Mouse (Mus musculus): ENCODE measurements around the gene Spg21. TPM values are rescaled to one million over a fixed set of nuclear protein-coding genes. Genes with fewer than 3 reads are reported as not detected.

Gene Spg21
- 54.4 and 58.0 TPM in 2 replicates for polyA plus RNA-seq (2012; rRNA removed)

DNA sequence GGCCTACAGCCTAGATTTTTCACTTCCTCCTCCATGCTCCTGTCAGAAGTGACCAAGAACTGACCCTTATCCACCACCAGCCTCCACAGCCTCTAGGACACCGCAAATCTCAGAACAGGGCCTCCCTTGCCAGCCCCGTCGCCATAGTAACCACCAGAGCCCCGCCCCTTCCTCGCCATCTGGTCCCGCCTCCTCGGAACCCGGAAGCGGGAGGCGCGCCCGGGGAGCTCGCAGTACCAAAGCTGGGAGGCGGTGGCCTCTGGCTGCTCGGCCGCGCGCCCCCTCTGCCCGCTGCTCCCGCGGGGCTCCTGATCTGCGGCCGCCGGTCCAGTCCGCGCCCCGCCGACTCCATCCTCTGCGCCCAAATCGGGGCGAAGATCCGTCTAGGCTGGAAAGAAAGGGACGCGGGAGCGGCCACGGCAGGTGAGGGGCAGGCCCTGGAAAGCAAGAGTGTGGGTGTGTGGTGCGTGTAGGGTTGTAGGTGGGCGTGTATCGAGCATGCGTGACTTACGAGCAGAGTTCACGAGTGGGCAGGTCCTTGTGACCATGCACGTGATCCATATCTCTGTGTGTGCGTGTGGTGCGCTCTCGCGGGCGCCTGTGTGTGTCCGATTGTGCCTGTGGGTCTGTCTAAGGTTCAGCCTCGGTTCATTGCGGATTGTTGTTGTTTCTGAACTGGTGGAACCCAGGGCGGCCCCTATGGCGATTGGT lies at the start of gene Spg21:
TSS of gene Spg21 (plus strand) at position 216 of the 711 bp plus-strand sequence.

DNA sequence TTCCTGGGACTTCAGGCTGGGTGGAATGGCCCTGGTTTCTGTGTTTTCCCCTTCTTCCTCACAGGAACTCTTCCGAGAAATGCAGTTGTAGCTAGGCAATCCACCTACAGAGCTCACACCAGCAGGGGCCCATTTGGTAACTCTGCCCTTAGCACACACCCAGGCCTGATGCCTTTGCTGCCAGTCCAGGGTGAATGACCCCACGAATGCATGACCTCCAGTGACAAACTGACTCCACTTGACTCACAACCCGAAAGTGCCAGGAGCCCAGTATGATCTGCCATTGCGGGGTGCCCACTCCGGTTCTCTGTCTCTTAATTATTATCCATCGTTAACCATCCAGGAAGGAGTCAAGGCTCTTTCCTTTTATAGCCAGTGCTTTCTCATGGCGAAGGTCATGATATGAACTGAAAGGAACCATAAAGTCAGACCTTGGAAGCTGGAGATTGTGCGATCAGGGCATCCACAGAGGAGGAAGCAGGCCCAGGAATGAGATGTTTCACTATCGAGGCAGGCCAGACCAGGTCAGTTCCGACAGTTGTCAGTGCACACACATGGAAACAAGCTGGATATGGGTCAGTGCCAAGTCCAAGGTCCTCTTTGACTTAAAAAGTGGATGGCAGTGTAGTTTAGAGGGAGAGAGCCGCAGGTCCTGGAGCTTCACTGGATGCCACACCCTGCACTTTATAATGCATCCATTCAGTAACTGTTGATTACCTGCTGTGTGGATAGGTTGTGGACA lies 37.8 kb upstream of the Spg21 start, which contains the start of gene Slc51b:
TSS of gene Slc51b (minus strand) at position 196 of the 742 bp plus-strand sequence.

DNA sequence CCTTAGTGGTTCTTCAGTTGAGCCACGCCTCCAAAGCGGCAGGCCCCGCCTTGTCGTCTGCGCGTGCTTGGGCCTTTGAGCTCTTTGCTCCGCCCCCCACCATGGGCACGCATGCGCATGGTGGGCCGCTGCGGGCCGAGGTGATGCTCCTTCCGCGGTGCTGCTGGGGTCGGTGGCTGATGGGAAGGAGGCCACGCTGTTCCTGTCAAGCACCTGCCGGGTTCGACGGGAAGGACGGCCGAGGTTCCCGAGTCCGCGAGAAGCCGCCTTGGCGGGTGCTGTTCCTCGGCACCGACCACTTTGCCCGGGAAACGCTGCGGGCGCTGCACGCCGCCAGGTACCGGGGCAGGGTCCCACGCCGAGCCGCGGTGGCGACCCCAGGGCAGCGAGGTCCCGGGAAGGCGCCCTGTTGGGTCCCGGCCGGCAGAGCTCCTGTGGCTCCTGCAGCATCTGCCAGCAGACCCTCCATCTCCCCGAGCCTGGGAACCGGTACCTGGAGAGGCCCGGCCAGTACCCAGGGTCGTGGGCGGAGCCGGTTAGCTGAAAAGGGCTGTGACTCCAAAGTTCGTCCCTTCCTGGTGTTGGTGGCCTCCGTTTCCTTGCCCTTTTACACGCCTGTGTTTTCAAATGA lies 25.0 kb upstream of the Spg21 start, which contains the start of gene Mtfmt:
TSS of gene Mtfmt (plus strand) at position 112 of the 631 bp plus-strand sequence.

DNA sequence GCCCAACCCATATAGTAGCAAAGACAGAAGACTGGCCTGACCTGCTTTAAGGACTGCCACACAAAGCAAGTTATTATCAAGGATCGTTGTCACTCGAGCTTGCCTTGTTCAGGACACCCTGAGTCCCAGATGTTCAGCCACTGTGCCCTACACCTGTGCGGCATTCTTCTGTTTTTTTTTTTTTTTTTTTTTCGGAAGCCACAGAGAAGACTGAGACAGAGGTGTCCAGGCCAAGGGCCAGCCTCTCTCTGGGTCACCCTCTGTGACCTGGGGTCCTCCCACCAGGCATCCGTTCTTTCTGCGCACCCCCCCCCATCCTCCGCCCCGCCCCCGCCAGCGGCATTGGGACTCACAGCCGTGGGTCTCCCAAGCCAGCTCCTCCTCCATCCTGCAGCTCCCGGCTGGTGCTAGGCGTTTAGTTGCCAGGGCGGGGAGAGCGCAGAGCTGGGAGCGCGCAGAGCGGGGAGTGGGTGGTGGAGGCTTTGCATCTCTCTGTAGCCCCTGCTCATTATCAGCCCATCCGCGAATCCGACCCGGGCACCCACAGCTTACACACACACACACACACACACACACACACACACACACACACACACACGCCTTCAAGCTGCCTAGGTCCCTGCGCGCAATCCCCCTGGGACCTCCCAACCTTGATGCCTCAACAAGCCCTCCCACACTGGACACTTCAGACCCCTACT lies 59.2 kb downstream of the Spg21 start, which contains the start of gene Ankdd1a:
TSS of gene Ankdd1a (minus strand) at position 387 of the 698 bp plus-strand sequence.

Other genes starting within 250 kb of the Spg21 start
- gene Cilp, start 195.8 kb upstream of the Spg21 start, polyA plus RNA-seq (2012; rRNA removed), result 0.23 and 0.93 TPM in 2 replicates
- 21.0 and 21.8 TPM in 2 replicates for gene Clpx, start 166.7 kb upstream of the Spg21 start, polyA plus RNA-seq (2012; rRNA removed)
- gene Pdcd7, start 114.8 kb upstream of the Spg21 start, polyA plus RNA-seq (2012; rRNA removed), result 15.6 and 16.1 TPM in 2 replicates
- gene Ubap1l, start 99.9 kb upstream of the Spg21 start, polyA plus RNA-seq (2012; rRNA removed), result 5.6 and 6.2 TPM in 2 replicates
- gene Kbtbd13, start 69.3 kb upstream of the Spg21 start, polyA plus RNA-seq (2012; rRNA removed), result 0.42 and 0.75 TPM in 2 replicates
- gene Rasl12, start 62.4 kb upstream of the Spg21 start, polyA plus RNA-seq (2012; rRNA removed), result 6.1 and 7.1 TPM in 2 replicates
- gene Slc51b, start 38.0 kb upstream of the Spg21 start, polyA plus RNA-seq (2012; rRNA removed), result not detected in 2 replicates
- 25.3 and 27.0 TPM in 2 replicates for gene Mtfmt, start 25.2 kb upstream of the Spg21 start, polyA plus RNA-seq (2012; rRNA removed)
- gene Ankdd1a, start 59.2 kb downstream of the Spg21 start, polyA plus RNA-seq (2012; rRNA removed), result 1.4 and 1.9 TPM in 2 replicates
- gene Plekho2, start 119.1 kb downstream of the Spg21 start, polyA plus RNA-seq (2012; rRNA removed), result 5.5 and 8.3 TPM in 2 replicates
- gene Pif1, start 126.2 kb downstream of the Spg21 start, polyA plus RNA-seq (2012; rRNA removed), result 9.0 and 11.4 TPM in 2 replicates
- gene Rbpms2, start 168.7 kb downstream of the Spg21 start, polyA plus RNA-seq (2012; rRNA removed), result 5.9 and 9.1 TPM in 2 replicates
- 204 and 216 TPM in 2 replicates for gene Oaz2, start 207.1 kb downstream of the Spg21 start, polyA plus RNA-seq (2012; rRNA removed)